Mouse (Mus musculus): Measurements from ENCODE around the gene Olfr91.

- TF ChIP-seq GATA1 (IDR thresholded peaks at IDR 0.05; ENCODE audit: borderline replicate concordance, low read length) (no peak), FLI1 (IDR thresholded peaks at IDR 0.05; ENCODE audit: low read length) (no peak)
Measured at GRCm38 (mm10) chr17:37075181-37075580, 22.9 kb downstream of the Olfr91 start.

Data from megakaryocyte, embryonic 14.5 days (primary cell).